In genomic region chr3:133098336-133098735, GRCm38 (mm10) we compare ENCODE assay signal across 1 mouse cellular context.
A peak's percentile ranks its signal among the peaks of the same experiment; 100 is the strongest.
TF ChIP-seq lines count a peak whose summit lies in the region.

No protein-coding gene starts in this region.

TF ChIP-seq in MEL, 35 proteins besides CTCF, POLR2A, EP300 and RAD21 (continued from another document):
- TF ChIP-seq ZMIZ1 (IDR thresholded peaks at IDR 0.05; ENCODE audit: low read depth, low read length) (no peak), TAL1 (IDR thresholded peaks at IDR 0.05; ENCODE audit: low read length) (no peak; the same call in 1 of the 2 replicates), USF1 (IDR thresholded peaks at IDR 0.05; ENCODE audit: low read depth, low read length) (no peak), GATA1 (IDR thresholded peaks at IDR 0.05; ENCODE audit: low read depth, low read length) (peak; percentile 94), MAX (IDR thresholded peaks at IDR 0.05; ENCODE audit: low read length) (no peak), USF2 (IDR thresholded peaks at IDR 0.05; ENCODE audit: borderline replicate concordance in 1 of 2, insufficient read depth in 1 of 2, low read depth in 1 of 2, low read length in 2 of 2) (no peak), SIN3A (IDR thresholded peaks at IDR 0.05; ENCODE audit: low read length) (peak; percentile 96), ELF1 (IDR thresholded peaks at IDR 0.05; ENCODE audit: low read depth, low read length) (peak; percentile 56; the same call in 1 of the 2 replicates), UBTF (IDR thresholded peaks at IDR 0.05; ENCODE audit: borderline replicate concordance, insufficient read depth, low read depth, low read length) (no peak), MAFK (IDR thresholded peaks at IDR 0.05; ENCODE audit: borderline replicate concordance, low read depth, low read length) (no peak), MYB (IDR thresholded peaks at IDR 0.05; ENCODE audit: low read depth, low read length) (peak; percentile 83), HCFC1 (IDR thresholded peaks at IDR 0.05; ENCODE audit: low read depth, low read length) (no peak), POLR2AphosphoS5 (IDR thresholded peaks at IDR 0.05; ENCODE audit: borderline replicate concordance, low read depth, low read length) (no peak), NELFE (IDR thresholded peaks at IDR 0.05; ENCODE audit: low read depth, low read length) (no peak), RCOR1 (IDR thresholded peaks at IDR 0.05; ENCODE audit: low read depth, low read length) (peak; percentile 98), CHD1 (IDR thresholded peaks at IDR 0.05; ENCODE audit: low read depth, low read length) (no peak), MYC (IDR thresholded peaks at IDR 0.05; ENCODE audit: low read depth, low read length) (0 out of 2 replicates have a peak, but pooled peaks have one; percentile 13), ZNF384 (IDR thresholded peaks at IDR 0.05; ENCODE audit: low read depth, low read length) (no peak), TBP (IDR thresholded peaks at IDR 0.05; ENCODE audit: low read depth, low read length) (no peak), JUND (IDR thresholded peaks at IDR 0.05; ENCODE audit: low read depth, low read length) (no peak)
TF ChIP-seq in MEL: peak in this region for 11.
